Comparison of ENCODE assay signal across 18 mouse cellular contexts in the genomic region with DNA sequence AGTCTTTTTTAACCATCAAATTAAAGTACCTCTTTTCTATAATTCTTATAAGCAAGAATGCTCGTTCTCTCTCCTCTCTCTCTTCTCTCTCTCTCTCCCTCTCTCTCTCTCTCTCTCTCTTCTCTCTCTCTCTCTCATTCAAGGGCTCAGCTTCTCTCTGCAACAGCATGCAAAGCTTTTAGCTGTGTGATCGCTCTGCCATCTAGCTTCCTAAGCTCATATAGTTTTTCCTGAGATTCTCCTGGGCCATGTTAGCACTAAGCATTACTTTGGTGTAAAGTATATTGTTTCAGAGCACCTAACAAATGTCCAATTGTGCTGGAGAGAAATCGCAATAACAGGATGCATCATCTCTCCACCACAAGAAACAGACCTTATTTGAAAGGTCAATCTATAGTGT. TPM values are rescaled to one million over a fixed set of nuclear protein-coding genes. Genes with fewer than 3 reads are reported as not detected.
"Had no signal": no experiment of that assay in that cellular context is flagged by ENCODE, and none has a peak within 500 bp of the region (broad histone marks: within the 10 kb centered on the region; RNA-seq: fewer than 3 reads in every experiment).

No protein-coding gene starts in this region.

- H3K4me1 ChIP-seq: neural tube, embryonic 13.5 days; neural tube, embryonic 15.5 days; stomach, embryonic 15.5 days had no signal

- H3K27me3 ChIP-seq: neural tube, embryonic 13.5 days; neural tube, embryonic 15.5 days; stomach, embryonic 15.5 days had no signal

- H3K9me3 ChIP-seq: neural tube, embryonic 13.5 days; neural tube, embryonic 15.5 days; stomach, embryonic 15.5 days had no signal

- H3K36me3 ChIP-seq: neural tube, embryonic 13.5 days; neural tube, embryonic 15.5 days; stomach, embryonic 15.5 days had no signal

- H3K27ac ChIP-seq: neural tube, embryonic 13.5 days; neural tube, embryonic 15.5 days; stomach, embryonic 15.5 days; stomach, postnatal 0 days had no signal

- H3K4me3 ChIP-seq: neural tube, embryonic 13.5 days; neural tube, embryonic 15.5 days; stomach, embryonic 15.5 days had no signal

- DNase-seq: retina, postnatal 1 day; right cerebral cortex, adult 18-20 months; right cerebral cortex, postnatal 14 days; right cerebral cortex, postnatal 25 days; right cerebral cortex, postnatal 4 days; spleen, adult 18-20 months; thymus, adult 18-20 months; thymus, adult 2 months; thymus, postnatal 14 days; thymus, postnatal 25 days; thymus, postnatal 36 days; thymus, postnatal 4 days had no signal

- H3K9ac ChIP-seq: neural tube, embryonic 13.5 days; neural tube, embryonic 15.5 days; stomach, embryonic 15.5 days had no signal

- H3K4me2 ChIP-seq: neural tube, embryonic 13.5 days; neural tube, embryonic 15.5 days; stomach, embryonic 15.5 days had no signal

RNA-seq across cellular contexts. Expression of a gene that starts 29.4 kb away (rescaled TPM):
- total RNA-seq: neutrophil, adult 5-6 weeks had no signal

RNA-seq across cellular contexts. Expression of a gene that starts 57.7 kb away (rescaled TPM):
- polyA plus RNA-seq: testis, adult 2 months had no signal
